Mouse (Mus musculus): ENCODE results near the gene Ldlrad3.

The Ldlrad3 gene

GRCm38 (mm10) chr2:102142654-102143271, 43.4 kb downstream of the Ldlrad3 start:
- no peak for DNase-seq (ENCODE audit: low spot score)

GRCm38 (mm10) chr2:102142197-102142623, 44.0 kb downstream of the Ldlrad3 start:
- DNase-seq (ENCODE audit: low spot score): no peak

- DNase-seq (ENCODE audit: low spot score): no peak
These were observed 45.0 kb downstream of the Ldlrad3 start for GRCm38 (mm10) chr2:102141199-102141598.

GRCm38 (mm10) chr2:102137922-102138321, 48.3 kb downstream of the Ldlrad3 start:
- no peak for DNase-seq (ENCODE audit: low spot score)

GRCm38 (mm10) chr2:102136184-102136583, 50.0 kb downstream of the Ldlrad3 start:
- no peak for DNase-seq (ENCODE audit: low spot score)

GRCm38 (mm10) chr2:102134510-102135262, 51.5 kb downstream of the Ldlrad3 start:
- no peak for DNase-seq (ENCODE audit: low spot score)

GRCm38 (mm10) chr2:102132945-102133558, 53.1 kb downstream of the Ldlrad3 start:
- DNase-seq (ENCODE audit: low spot score): no peak

GRCm38 (mm10) chr2:102130198-102130845, 55.9 kb downstream of the Ldlrad3 start:
- DNase-seq (ENCODE audit: low spot score): no peak

- DNase-seq (ENCODE audit: low spot score): no peak
These were observed 57.0 kb downstream of the Ldlrad3 start for GRCm38 (mm10) chr2:102129235-102129634.

GRCm38 (mm10) chr2:102128500-102129030, 57.6 kb downstream of the Ldlrad3 start:
- DNase-seq (ENCODE audit: low spot score): no peak

- no peak for DNase-seq (ENCODE audit: low spot score)
These were observed 58.3 kb downstream of the Ldlrad3 start for GRCm38 (mm10) chr2:102127791-102128387.

- no peak for DNase-seq (ENCODE audit: low spot score)
These were observed 59.0 kb downstream of the Ldlrad3 start for GRCm38 (mm10) chr2:102127221-102127620.

GRCm38 (mm10) chr2:102126076-102126475, 60.1 kb downstream of the Ldlrad3 start:
- no peak for DNase-seq (ENCODE audit: low spot score)

GRCm38 (mm10) chr2:102125042-102125441, 61.1 kb downstream of the Ldlrad3 start:
- DNase-seq (ENCODE audit: low spot score): no peak

- DNase-seq (ENCODE audit: low spot score): no peak
These were observed 64.1 kb downstream of the Ldlrad3 start for GRCm38 (mm10) chr2:102122146-102122515.

GRCm38 (mm10) chr2:102121440-102122145, 64.6 kb downstream of the Ldlrad3 start:
- DNase-seq (ENCODE audit: low spot score): no peak

- DNase-seq (ENCODE audit: low spot score): no peak
These were observed 66.3 kb downstream of the Ldlrad3 start for GRCm38 (mm10) chr2:102119751-102120505.

- no peak for DNase-seq (ENCODE audit: low spot score)
These were observed 67.2 kb downstream of the Ldlrad3 start for GRCm38 (mm10) chr2:102118988-102119460.

- DNase-seq (ENCODE audit: low spot score): no peak
These were observed 68.8 kb downstream of the Ldlrad3 start for GRCm38 (mm10) chr2:102117402-102117760.
